Mouse (Mus musculus) neural tube, embryonic 12.5 days (tissue): Measurements from ENCODE around the gene Cacna1d. TPM values are rescaled to one million over a fixed set of nuclear protein-coding genes. Genes with fewer than 3 reads are reported as not detected.

ENCODE experiments used
- ATAC-seq: fragments of 200-750 bp; cut with Nextera tagmentation; 2 replicates; pipeline ENCODE4 v1.8.0; 2017; ENCODE audit warnings: low read depth, mild to moderate bottlenecking, moderate TSS enrichment, moderate library complexity; ENCODE audit not compliant: low FRiP score
- H3K27ac ChIP-seq: fragments of 300-500 bp; sonication (generic); 2 replicates; pipeline ENCODE4 v1.5.1; 2016
- H3K27me3 ChIP-seq: fragments of 300-500 bp; sonication (generic); replicated peaks from 2 replicates; pipeline ENCODE4 v1.6.1; 2016; ENCODE audit warnings: mild to moderate bottlenecking
- H3K36me3 ChIP-seq: fragments of 300-500 bp; sonication (generic); 2 replicates; pipeline ENCODE4 v1.6.1; 2016; ENCODE audit warnings: mild to moderate bottlenecking
- H3K4me1 ChIP-seq: fragments of 300-500 bp; sonication (generic); 2 replicates; pipeline ENCODE4 v1.6.1; 2016
- H3K4me2 ChIP-seq: fragments of 300-500 bp; sonication (generic); replicated peaks from 2 replicates; pipeline ENCODE4 v1.6.1; 2016; ENCODE audit warnings: mild to moderate bottlenecking
- H3K4me3 ChIP-seq: fragments of 300-500 bp; sonication (generic); 2 replicates; pipeline ENCODE4 v1.5.1; 2016
- H3K9ac ChIP-seq: fragments of 300-500 bp; sonication (generic); 2 replicates; pipeline ENCODE4 v1.6.1; 2016; ENCODE audit warnings: mild to moderate bottlenecking
- H3K9me3 ChIP-seq: fragments of 300-500 bp; sonication (generic); 2 replicates; pipeline ENCODE4 v1.6.1; 2016; ENCODE audit warnings: mild to moderate bottlenecking
- WGBS: fragments of 180-500 bp; shearing (Covaris S2); methylation state at CpG from one replicate; pipeline ENCODE4 v1.1.7; 2016; 5-methylcytosine and 5-hydroxymethylcytosine counted together
- polyA plus RNA-seq: library from polyadenylated mRNA; unstranded; fragments of >200 nt; fragmentation: Nextera tagmentation; extraction: Ambion mirVana; gene quantifications from 2 replicates; pipeline ENCODE4 v1.2.1, GENCODE M21; 2016

Cacna1d gene
- polyA plus RNA-seq, 1 experiment from 2014 or later: 3.0 TPM

GRCm38 (mm10) chr14:30311206-30311889 lies 179.9 kb downstream of the Cacna1d start:
- Histone ChIP-seq H3K9ac (no peak overlapping the region), H3K9me3 (no peaks in the 10 kb centered on the region), H3K27ac (no peak overlapping the region), H3K4me3 (no peak overlapping the region), H3K4me1 (0 out of 2 replicates have a peak, but pooled peaks cover 3% of the 10 kb centered on the region), H3K4me2 (no peak overlapping the region), H3K36me3 (no peaks in the 10 kb centered on the region), H3K27me3 (no peaks in the 10 kb centered on the region)
- ATAC-seq: no peak
- WGBS: 72% methylated on average over 13 of the region's 13 CpGs

GRCm38 (mm10) chr14:30310236-30310635 lies 181.0 kb downstream of the Cacna1d start:
- Histone ChIP-seq H3K9me3 (no peaks in the 10 kb centered on the region), H3K4me3 (no peak overlapping the region), H3K27ac (no peak overlapping the region), H3K27me3 (no peaks in the 10 kb centered on the region), H3K36me3 (no peaks in the 10 kb centered on the region), H3K4me1 (0 out of 2 replicates have a peak, but pooled peaks cover 5% of the 10 kb centered on the region), H3K4me2 (no peak overlapping the region), H3K9ac (no peak overlapping the region)
- WGBS: 92% methylated on average over 10 of the region's 10 CpGs
- ATAC-seq: no peak

GRCm38 (mm10) chr14:30306221-30306620 lies 185.0 kb downstream of the Cacna1d start:
- Histone ChIP-seq H3K4me3 (no peak overlapping the region), H3K4me1 (0 out of 2 replicates have a peak, but pooled peaks cover 5% of the 10 kb centered on the region), H3K36me3 (no peaks in the 10 kb centered on the region), H3K27ac (no peak overlapping the region), H3K4me2 (no peak overlapping the region), H3K9me3 (no peaks in the 10 kb centered on the region), H3K27me3 (no peaks in the 10 kb centered on the region), H3K9ac (no peak overlapping the region)
- WGBS: 44% methylated on average over 6 of the region's 6 CpGs
- ATAC-seq: no peak

- H3K36me3 ChIP-seq: no peaks in the 10 kb centered on the region
- no peak for ATAC-seq
- WGBS: 69% methylated on average over 7 of the region's 7 CpGs
- no peaks in the 10 kb centered on the region for H3K4me1 ChIP-seq
- no peak overlapping the region for H3K4me2 ChIP-seq
- no peaks in the 10 kb centered on the region for H3K9me3 ChIP-seq
- no peak overlapping the region for H3K9ac ChIP-seq
- no peak overlapping the region for H3K4me3 ChIP-seq
- H3K27ac ChIP-seq: no peak overlapping the region
- H3K27me3 ChIP-seq: no peaks in the 10 kb centered on the region
These were observed 191.3 kb downstream of the Cacna1d start for GRCm38 (mm10) chr14:30299946-30300345.

- Histone ChIP-seq H3K9me3 (no peaks in the 10 kb centered on the region), H3K27ac (no peak overlapping the region), H3K27me3 (no peaks in the 10 kb centered on the region), H3K4me3 (no peak overlapping the region), H3K9ac (no peak overlapping the region), H3K36me3 (no peaks in the 10 kb centered on the region), H3K4me2 (no peak overlapping the region), H3K4me1 (no peaks in the 10 kb centered on the region)
- ATAC-seq: no peak
- WGBS: 95% methylated on average over 11 of the region's 11 CpGs
These were observed 193.8 kb downstream of the Cacna1d start for GRCm38 (mm10) chr14:30297492-30297891.

GRCm38 (mm10) chr14:30292135-30292463 lies 199.2 kb downstream of the Cacna1d start:
- ATAC-seq: no peak
- no peaks in the 10 kb centered on the region for H3K27me3 ChIP-seq
- H3K4me3 ChIP-seq: no peak overlapping the region
- no peak overlapping the region for H3K27ac ChIP-seq
- no peaks in the 10 kb centered on the region for H3K4me1 ChIP-seq
- H3K9ac ChIP-seq: no peak overlapping the region
- no peak overlapping the region for H3K4me2 ChIP-seq
- no peaks in the 10 kb centered on the region for H3K36me3 ChIP-seq
- H3K9me3 ChIP-seq: no peaks in the 10 kb centered on the region
- 36% methylated on average over 1 of the region's 1 CpGs for WGBS

GRCm38 (mm10) chr14:30291389-30292134 lies 199.7 kb downstream of the Cacna1d start:
- Histone ChIP-seq H3K27ac (no peak overlapping the region), H3K4me2 (no peak overlapping the region), H3K9ac (no peak overlapping the region), H3K4me3 (no peak overlapping the region), H3K27me3 (no peaks in the 10 kb centered on the region), H3K36me3 (no peaks in the 10 kb centered on the region), H3K4me1 (no peaks in the 10 kb centered on the region), H3K9me3 (no peaks in the 10 kb centered on the region)
- ATAC-seq: no peak
- 68% methylated on average over 9 of the region's 9 CpGs for WGBS

GRCm38 (mm10) chr14:30284446-30284845 lies 206.8 kb downstream of the Cacna1d start:
- 81% methylated on average over 10 of the region's 10 CpGs for WGBS
- no peaks in the 10 kb centered on the region for H3K27me3 ChIP-seq
- ATAC-seq: no peak
- H3K9ac ChIP-seq: no peak overlapping the region
- no peak overlapping the region for H3K4me2 ChIP-seq
- no peaks in the 10 kb centered on the region for H3K9me3 ChIP-seq
- H3K27ac ChIP-seq: no peak overlapping the region
- H3K4me3 ChIP-seq: no peak overlapping the region
- no peaks in the 10 kb centered on the region for H3K4me1 ChIP-seq
- H3K36me3 ChIP-seq: no peaks in the 10 kb centered on the region

- Histone ChIP-seq H3K27me3 (no peaks in the 10 kb centered on the region), H3K9me3 (no peaks in the 10 kb centered on the region), H3K4me1 (no peaks in the 10 kb centered on the region), H3K9ac (no peak overlapping the region), H3K4me2 (no peak overlapping the region), H3K36me3 (no peaks in the 10 kb centered on the region), H3K27ac (no peak overlapping the region), H3K4me3 (no peak overlapping the region)
- no peak for ATAC-seq
- 74% methylated on average over 10 of the region's 10 CpGs for WGBS
These were observed 207.2 kb downstream of the Cacna1d start for GRCm38 (mm10) chr14:30284022-30284421.

- H3K9ac ChIP-seq: no peak overlapping the region
- 88% methylated on average over 9 of the region's 9 CpGs for WGBS
- ATAC-seq: no peak
- no peaks in the 10 kb centered on the region for H3K36me3 ChIP-seq
- H3K4me2 ChIP-seq: no peak overlapping the region
- H3K9me3 ChIP-seq: no peaks in the 10 kb centered on the region
- H3K4me3 ChIP-seq: no peak overlapping the region
- H3K27ac ChIP-seq: no peak overlapping the region
- H3K27me3 ChIP-seq: no peaks in the 10 kb centered on the region; the same call in 1 of the 2 replicates
- no peaks in the 10 kb centered on the region for H3K4me1 ChIP-seq
These were observed 215.7 kb downstream of the Cacna1d start for GRCm38 (mm10) chr14:30275572-30275971.

GRCm38 (mm10) chr14:30272976-30273375 lies 218.3 kb downstream of the Cacna1d start:
- H3K4me3 ChIP-seq: no peak overlapping the region
- H3K9ac ChIP-seq: no peak overlapping the region
- WGBS: 79% methylated on average over 4 of the region's 4 CpGs
- no peak overlapping the region for H3K4me2 ChIP-seq
- H3K4me1 ChIP-seq: no peaks in the 10 kb centered on the region
- H3K9me3 ChIP-seq: no peaks in the 10 kb centered on the region
- H3K27me3 ChIP-seq: no peaks in the 10 kb centered on the region; the same call in 1 of the 2 replicates
- no peak for ATAC-seq
- H3K27ac ChIP-seq: no peak overlapping the region
- H3K36me3 ChIP-seq: no peaks in the 10 kb centered on the region

GRCm38 (mm10) chr14:30272523-30272922 lies 218.7 kb downstream of the Cacna1d start:
- Histone ChIP-seq H3K4me1 (no peaks in the 10 kb centered on the region), H3K9ac (no peak overlapping the region), H3K36me3 (no peaks in the 10 kb centered on the region), H3K27me3 (no peaks in the 10 kb centered on the region; the same call in 1 of the 2 replicates), H3K4me3 (no peak overlapping the region), H3K9me3 (no peaks in the 10 kb centered on the region), H3K27ac (no peak overlapping the region), H3K4me2 (no peak overlapping the region)
- no peak for ATAC-seq
- WGBS: 73% methylated on average over 5 of the region's 5 CpGs
